Mouse (Mus musculus) frontal cortex, postnatal 36 days (tissue): ENCODE results near the gene Itsn1.
A peak's percentile ranks its signal among the peaks of the same experiment; 100 is the strongest.

Experiments
- DNase-seq, 2 experiments: peaks; one replicate each; pipeline ENCODE4 v3.0.0; 2022; ENCODE audit warnings: low spot score in 2 of 2

Gene Itsn1

DNA sequence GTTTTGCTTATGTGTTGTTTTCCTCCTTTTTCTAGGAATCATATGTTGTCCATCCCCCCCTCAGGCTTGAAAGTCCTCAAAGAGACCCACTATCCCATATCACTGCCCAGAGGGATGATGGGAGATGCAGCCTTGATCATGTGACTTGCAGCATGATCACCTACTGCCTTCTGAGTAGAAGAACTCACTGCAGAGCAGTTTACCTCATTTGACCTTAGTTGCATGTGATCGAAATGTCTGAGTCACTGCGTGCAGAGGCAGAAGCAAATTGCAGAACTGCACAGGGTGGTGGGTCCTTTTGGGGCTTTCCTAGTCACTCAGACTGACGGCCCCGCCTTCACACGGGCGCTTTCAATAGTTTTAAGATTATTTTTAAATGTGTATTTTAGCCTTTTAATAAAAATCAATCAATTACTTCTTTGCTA, 141.1 kb downstream of the Itsn1 start:
- no peak for DNase-seq

DNA sequence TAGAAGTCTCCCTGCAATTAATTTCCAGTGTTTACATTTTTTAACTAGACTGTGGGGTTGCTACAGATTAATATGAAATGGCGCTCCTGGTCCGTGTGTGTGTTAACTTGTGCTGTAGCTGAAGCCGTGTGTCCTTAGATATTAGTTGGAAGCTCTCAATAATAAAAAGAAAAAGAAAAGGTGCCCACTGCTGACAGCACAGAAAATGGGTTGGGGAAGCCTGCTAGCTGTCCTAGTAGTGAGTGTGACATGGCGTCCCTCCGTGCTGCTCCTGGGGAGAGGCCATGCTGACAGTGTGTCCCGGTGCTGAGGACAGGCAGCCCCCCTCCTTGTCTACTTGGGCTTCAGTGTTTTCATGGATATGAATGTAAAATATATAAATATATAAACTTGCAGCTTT, 142.1 kb downstream of the Itsn1 start:
- DNase-seq = no peak

DNA sequence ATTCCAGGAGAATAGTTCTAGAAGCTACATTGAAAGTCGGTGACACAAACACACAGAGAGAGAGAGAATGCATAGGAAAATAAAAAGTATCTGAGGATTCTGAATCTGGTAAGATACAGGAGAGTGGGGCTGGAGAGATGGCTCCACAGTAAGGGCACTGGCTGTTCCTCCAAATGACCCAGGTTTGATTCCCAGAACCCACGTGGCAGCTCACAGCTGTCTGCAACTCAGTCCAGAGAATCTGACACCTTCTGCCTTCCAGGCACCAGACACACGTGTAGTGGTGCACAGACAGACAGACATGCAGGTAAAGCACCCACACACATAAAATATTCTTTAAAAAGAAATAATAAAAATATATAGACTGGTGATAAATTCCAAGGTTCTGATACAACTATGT, 144.6 kb downstream of the Itsn1 start:
- DNase-seq = no peak

DNA sequence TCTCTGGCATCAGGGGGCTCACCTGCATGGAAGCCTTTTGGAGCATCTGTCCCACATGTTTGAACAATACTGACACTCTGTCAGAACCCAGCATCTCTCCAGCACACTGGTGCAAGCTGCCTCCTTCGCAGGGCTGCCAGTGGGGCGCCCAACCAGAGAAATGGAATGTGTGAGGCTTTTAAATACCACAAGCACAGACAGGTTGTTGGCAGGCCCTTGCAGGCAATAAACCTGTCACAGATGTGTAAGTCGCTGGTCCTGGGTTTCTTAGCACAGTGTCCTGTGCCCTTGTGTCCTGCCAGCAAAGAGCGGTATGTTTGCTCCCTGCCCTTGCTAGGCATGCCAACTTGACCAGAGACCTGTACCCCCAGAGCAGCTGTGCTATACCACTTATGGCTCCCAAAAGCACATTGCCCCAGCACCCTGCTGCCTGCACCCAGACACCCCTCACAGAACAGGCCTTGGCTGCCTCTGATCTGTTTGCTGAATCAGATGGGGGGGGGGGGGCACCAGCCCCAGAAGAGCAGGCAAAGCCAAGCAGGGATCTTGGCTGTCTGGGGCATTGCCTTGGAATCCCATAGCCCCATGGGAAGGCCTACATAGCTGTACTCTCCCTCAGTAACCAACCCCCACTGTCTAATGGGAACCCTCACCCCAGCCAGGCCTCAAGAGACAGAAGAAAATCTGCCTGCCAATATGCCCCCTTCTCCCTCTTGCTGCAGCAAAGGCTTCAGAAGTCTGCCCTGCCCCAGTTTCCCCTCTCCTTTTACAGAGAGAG, 146.7 kb downstream of the Itsn1 start:
- no peak for DNase-seq

DNA sequence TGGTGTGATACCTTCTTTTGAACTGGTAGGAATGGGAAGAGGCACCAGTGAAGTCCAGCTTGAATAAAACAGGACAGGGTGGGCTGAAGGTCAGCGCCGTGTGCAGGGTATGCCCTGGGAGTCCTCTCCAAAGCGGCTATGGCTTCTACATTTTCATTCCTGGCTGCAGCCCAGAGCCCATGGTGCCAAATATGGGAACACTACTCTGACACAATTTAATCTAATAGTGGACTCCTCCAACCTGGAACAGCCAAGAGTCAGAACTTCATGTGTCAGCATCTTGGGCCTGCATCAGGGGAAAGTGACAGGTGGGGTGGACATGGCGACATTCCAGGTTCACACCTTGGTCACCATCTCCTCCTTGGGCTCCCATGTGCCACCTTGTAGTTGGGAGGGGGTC, 147.4 kb downstream of the Itsn1 start:
- DNase-seq = no peak

DNA sequence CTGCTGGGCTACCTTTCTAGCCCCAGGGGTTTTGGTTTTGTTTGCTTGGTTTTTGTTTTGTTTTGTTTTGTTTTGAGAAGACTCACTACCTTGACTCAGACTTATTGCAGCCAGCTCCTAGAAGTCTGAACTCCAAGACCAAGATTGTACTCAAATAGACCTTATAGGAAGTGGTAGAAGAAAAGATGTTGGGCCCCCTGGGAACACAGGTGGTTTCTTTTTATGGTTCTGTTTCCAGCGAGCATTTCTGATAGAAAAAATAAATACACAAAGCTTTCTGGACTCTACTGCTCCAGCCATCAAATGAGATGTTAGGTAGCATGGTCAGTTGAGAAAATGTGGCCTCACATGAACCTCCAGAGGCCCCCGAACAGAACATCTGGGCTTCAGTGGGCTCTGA, 150.0 kb downstream of the Itsn1 start:
- DNase-seq = no peak

DNA sequence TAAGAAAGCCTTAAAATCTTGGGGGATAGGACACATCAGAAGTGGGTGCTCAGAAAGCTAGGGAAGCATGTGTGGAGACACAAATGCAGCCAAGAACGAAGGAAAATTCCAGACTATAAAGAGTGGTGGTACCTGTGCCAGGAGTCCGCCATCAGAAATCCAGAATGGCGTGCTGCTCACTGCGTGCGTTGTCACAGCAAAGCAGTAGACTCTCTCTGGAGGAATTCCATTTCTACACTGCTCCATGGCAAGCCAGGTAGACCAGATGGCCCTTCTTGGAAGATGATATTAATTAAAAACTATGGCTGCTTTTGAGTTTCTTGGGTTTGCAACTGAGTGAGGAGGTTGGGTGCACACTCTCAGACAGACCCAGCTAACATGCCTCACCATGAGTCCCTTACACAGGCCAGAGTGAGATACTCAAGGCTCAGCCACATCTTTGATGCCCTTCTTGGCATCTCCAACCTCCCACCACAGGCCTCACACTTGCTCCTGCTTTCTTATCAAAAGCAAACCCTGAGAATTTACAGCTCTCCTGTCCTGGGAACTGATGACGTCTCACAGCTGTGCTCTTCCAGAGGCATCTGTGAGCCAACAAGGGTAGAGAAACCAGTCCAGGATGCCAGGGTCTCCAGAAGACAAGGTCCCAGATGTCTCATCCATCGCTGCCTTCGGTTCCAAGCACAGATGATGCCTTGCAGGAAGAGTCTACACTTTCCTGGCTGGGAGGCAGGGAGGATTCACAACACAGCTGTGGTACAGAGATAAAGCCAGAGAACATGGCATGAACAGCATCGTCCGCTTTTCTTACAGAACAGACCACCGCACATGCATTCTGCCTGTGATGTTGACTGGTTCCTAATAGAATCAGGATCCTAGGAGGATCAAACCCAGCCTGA, 152.0 kb downstream of the Itsn1 start:
- no peak for DNase-seq

DNA sequence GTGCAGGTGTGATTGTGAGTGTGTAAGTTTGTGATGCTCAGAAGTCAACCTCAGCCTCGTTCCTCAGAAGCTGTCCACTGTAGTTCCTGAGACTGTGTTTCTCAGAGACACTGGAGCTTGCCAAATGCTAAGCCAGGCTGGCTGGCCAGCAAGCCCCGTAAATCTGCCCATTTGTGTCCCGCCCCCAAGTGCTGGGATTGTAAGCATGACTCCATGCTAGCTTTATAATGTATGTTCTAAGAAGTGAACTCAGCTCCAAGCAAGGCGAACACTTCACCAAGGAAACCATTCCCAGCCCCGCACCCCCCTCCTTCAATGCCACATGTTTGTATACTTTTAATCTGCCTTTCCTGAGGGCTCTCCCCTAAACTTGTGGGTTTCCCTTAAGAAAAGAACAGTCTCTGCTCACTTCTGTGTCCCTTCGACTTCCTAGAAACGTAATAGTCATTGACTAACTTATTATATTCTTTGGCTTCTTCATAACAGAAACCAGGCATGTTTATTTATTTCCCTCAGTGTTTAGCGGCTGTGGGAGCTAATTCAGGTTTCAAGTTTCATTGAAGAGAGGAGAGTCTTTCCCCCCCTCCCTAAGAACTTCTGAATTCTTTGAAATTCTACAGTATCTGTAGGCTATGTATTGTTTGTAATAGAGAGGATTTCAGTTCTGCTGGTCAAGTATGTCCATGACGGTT, 153.2 kb downstream of the Itsn1 start:
- no peak for DNase-seq

DNA sequence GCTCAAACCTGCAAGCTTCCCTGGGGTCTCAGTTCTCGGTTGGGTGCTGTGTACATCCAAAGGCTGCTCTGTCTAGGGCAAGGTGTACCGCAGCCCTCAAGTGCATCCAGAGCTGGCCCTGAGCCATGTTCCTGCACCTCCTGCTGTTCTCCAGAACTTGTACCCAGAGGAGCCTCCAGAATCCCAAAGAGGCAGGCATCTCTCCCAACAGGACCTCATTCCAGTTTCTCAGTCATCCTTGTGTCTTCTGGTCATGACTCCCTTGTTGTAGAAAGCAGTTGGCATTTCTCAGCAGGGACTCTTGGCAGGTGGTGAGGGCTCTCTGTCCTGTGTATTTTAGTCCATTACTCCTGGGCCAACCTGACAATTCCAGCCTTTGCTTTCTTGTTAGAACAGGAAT, 154.6 kb downstream of the Itsn1 start:
- no peak for DNase-seq

DNA sequence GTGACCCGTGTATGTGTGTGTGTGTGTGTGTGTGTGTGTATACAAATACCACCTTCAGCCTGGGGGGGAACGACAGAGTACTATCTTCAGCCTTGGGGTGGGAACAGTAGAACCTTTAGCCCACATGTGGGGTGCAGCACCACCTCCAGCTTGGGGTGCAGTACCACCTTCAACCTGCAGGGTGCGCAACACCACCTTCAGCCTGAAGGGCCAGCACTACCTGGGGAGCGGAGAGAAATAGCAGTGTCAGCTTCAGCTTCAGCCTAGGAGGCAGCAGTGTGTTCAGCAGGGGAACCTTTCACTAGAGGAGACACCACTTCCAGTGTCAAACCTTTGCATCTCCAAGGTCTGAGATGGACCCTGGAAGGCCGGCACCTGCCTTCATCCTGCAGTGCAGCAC, 155.1 kb downstream of the Itsn1 start:
- DNase-seq = no peak

DNA sequence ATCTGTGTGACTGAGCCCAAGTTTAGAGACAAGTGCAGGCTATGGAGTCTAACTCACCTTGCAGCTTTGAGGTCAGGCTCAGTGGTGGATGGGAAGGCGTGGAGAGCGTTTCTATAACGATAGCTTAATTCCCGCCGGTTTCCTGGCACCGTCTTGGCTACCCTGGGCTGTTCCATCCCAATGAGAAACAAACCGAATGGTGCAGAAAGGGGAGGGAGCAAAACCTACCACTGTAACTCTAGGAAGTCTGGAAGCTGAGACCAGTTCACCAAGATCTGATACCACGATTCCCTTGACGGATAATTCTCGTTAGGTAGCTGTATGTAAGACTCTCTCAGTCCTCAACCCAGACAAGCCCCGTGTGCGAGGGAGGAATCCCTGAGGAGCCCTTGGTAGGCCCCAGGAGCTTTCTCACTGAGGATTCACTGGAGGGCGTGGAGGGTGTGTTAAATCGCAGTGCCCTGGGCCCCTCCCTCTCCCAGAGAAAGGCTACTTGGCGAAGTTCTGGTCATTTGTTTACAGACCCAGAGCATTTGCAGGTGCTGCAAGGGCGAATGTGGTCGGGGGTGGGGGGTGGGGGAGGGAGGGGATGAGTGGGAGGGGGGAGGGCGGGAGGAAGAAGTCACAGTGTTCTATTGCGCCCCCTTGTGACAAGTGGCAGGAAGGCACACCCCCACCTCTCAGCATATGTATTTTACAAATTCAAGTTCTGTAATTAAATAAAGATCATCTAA, 156.5 kb downstream of the Itsn1 start:
- DNase-seq = no peak

DNA sequence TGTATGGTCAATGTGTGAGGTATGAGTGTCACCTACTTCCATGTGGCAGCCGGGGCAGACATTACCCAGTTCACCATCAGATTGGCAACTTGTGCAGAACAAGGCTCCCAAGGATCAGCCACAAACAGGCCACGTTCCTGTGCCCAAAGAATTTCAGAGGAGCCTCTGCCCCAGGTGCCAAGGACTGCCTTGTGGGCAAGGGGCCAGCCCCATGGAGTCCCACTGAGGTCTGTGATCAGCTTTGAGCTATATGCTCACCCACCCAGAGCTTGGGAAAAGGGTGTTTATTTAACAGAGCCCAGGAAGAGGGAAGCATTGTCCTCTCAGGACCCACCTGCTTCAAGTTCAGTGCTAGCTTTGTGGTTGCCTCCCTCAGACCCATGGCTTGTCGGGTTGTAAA, 159.3 kb downstream of the Itsn1 start:
- no peak for DNase-seq

DNA sequence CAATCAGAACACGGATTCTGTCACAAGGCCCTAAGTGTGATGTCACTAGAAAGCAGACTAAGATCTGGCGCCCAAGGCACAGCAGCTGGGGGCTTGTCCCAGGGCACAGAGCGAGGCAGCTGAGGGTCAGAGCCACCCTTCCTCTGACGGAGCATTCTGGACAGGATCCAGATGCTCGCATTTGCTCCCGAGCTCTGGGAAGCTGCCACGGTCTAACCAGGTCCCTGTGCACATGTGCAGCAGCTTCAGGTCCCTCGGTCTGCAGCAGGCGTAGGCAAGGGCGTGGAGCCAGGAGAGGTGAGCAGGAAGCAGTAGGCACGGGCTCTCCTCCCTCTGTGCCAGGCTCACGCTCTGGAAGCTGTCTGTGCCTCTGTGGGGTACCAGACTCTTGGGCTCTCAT, 160.8 kb downstream of the Itsn1 start:
- no peak for DNase-seq

DNA sequence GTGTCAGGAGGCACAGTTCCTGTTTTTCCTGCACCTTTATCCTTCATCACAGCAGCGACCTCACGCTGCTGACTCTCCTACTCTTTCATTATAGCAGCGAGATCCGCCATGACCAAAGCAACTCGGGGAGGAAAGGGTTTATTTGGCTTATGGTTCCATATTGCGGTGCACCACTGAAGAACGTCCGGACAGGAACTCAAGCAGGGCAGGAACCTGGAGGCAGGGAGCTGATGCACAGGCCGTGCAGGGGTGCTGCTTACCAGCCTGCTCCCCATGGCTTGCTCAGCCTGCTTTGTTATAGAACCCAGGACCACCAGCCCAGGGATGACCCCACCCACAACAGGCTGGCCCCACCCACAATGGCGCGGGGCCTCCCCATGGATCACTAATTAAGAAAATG, 162.1 kb downstream of the Itsn1 start:
- DNase-seq = no peak

DNA sequence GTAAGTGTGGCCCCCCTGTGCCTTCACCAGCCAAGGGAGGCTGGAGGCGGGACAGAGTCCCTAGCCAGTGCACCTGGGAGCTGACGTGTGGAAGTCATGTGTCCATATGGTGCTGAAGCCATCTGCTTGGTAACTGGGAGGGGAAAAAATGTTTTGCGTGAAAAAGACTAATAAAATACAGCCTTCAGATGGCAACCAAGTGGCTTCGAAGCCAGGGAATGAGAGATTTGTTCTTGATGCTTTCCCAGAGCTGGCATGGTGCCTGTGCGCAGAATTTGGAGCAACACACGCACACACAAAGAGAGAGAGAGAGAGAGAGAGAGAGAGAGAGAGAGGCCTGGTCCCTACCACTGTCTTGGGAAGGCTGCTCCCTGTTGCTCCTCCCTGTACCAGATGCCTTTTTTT, 167.3 kb downstream of the Itsn1 start:
- DNase-seq = peak in 1 of 2 experiments; percentile 55

DNA sequence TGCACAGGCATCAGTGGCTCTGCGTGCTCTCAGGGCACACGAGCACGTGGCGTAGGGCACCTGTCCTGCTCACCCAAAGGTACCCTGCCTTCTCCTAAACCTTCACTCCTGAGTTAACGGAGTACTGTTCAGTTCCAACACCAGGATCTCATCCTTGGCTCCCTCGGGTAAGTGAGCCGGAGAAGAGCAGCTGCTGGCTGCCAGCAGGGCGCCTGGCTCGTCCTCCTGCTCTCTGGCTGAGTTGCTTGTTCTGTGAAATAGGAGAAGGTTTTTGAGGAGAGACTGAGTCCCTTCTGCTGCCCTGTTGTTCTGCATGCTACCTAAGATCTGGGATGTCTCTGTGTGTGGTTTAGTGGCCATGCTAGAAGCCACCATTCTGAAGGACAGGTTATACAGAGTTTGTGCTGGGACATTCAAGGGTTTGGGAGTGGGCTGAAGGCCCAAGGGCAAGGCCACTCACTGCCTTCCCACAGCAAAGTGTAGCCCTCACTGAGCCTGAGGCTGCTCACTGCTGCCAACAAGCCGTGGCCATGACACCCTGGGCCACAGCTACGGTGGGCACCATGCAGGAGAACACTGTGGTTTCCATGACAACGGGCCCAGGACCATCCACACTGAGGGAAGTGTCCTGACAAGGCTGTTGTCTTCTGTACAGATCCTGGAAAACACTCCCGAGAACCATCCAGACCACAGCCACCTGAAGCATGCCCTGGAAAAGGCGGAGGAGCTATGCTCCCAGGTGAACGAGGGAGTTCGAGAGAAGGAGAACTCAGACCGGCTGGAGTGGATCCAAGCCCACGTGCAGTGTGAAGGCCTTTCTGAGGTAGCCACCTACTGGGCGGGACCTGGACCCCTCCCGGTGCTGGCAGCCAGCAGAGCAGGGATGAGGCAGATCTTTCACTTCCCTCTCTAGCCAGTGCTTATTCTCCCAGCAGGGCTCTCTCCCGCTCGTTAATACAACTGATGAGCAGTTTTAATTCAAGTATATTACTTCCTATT, 170.1 kb downstream of the Itsn1 start:
- no peak for DNase-seq

DNA sequence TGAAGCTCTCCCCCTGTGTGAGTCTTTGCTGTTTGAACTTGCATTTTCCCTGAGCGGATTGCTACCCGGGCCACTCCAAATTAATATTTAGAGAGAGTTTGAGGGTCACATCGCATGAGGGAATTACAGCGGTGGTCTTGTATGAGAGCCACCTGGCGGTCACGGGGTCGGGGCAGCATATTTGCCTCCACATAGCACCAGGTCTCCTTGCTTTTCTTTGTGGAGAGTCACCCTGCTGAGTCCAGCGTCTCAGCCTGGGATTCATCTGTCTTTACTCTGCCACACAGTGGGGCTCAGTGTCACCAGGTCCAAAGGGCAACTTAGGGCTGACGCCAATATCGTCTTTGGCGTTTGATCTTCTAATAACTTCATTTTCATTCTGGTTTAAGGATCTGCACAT, 171.2 kb downstream of the Itsn1 start:
- DNase-seq = no peak

DNA sequence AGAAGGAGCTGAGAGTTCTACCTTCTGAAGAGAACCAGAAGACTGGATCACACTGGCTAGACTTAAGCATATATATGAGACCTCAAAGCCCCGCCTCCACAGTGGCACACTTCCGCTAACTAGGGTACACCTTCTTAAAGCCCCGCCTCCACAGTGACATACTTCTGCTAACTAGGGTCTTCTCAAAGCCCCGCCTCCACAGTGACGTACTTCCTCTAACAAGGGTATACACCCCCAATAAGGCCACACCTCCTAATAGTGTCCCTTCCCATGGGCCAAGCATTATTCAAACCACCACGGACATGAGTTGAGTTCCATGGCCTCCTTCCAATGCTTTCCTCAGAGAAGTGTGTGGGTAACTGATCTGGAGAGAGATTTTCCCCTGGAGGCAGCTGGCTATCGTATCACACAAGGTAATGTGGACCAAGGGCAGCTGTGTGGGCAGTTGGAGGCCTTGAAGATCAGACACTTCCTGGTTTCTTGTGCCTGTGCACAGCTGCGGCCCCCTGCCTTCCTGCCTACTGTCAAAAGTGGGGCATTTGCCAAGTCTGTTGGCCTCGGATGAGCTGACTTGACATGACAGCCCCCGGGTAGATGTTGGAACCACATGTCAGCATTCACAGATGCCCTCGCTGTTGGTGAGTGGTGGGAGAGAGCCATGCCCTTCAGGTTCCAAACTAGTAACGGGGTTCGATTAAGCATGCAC, 174.9 kb downstream of the Itsn1 start:
- no peak for DNase-seq

DNA sequence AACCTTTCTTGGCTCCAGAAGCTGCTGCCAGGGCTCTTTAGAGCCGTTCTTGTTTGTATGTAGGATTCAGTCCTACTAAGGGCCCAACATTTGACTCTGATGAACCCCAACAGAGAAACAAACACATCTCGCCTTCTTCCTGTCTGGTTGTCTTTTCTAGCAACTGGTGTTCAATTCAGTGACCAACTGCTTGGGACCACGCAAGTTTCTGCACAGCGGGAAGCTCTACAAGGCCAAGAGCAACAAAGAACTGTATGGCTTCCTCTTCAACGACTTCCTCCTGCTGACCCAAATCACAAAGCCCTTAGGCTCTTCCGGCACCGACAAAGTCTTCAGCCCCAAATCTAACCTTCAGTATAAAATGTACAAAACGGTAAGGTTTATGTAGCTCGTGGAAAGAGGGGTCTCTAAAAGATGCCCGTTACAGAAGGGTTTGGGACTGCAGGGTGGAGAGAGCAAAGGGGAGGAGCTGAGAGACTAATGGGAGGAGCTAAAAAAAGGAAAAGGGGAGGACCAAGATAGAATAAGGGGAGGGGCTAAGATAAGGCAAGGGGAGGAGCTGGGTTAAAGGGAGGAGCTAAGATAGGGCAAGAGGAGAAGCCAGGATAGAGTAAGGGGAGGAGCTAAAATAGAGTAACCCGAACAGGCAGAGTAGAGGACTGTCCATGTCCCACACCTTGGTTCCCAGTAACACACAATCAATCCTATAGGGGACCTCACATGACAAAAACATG, 176.2 kb downstream of the Itsn1 start:
- no peak for DNase-seq
